Mouse (Mus musculus) adrenal gland, adult 2 months (tissue): ENCODE results near the gene Psmd7. TPM values are rescaled to one million over a fixed set of nuclear protein-coding genes. Genes with fewer than 3 reads are reported as not detected.

Experiments used
- microRNA-seq, 2 experiments: library from miRNA; unstranded; fragments of <30 nt; microRNA quantifications; one replicate each; pipeline ENCODE4 v1.2.0; 2021
- polyA plus RNA-seq: library from polyadenylated mRNA; depleted of rRNA; stranded (reverse); fragments of >200 nt; gene quantifications from 2 replicates; pipeline ENCODE4 v1.2.3, GENCODE M21; 2012; rRNA removed
- total RNA-seq, 2 experiments: library from RNA; stranded (reverse); gene quantifications; 2 replicates each; pipeline ENCODE4 v1.2.3; 2021

Gene Psmd7
- total and polyA plus RNA-seq, 3 experiments, result 37.1 to 115 (median 110) TPM

Small RNAs within 50 kb of the gene (microRNA-seq; reads per million reads assigned to microRNA genes)
- gene Mir140, result 1,463 to 3,641 reads per million in 2 experiments

Other genes with a start within 250 kb of the Psmd7 start
- 1 to 10 TPM; 5.4 to 5.6 TPM for gene Nqo1, start 185.3 kb downstream of the Psmd7 start, total RNA-seq
- 1.5 and 1.6 TPM in 2 replicates for gene Nqo1, start 185.3 kb downstream of the Psmd7 start, polyA plus RNA-seq
- gene Nob1, start 163.4 kb downstream of the Psmd7 start, total RNA-seq, result 10 to 100 TPM; 26.0 to 38.4 TPM
- gene Nob1, start 163.4 kb downstream of the Psmd7 start, polyA plus RNA-seq, result 19.7 and 20.3 TPM in 2 replicates
- gene Wwp2, start 152.1 kb downstream of the Psmd7 start, total RNA-seq, result 10 to 100 TPM; 30.8 to 34.5 TPM
- 20.3 and 22.2 TPM in 2 replicates for gene Wwp2, start 152.1 kb downstream of the Psmd7 start, polyA plus RNA-seq